Mouse (Mus musculus) neural tube, postnatal 0 days (tissue): ENCODE results near the gene Lpcat3. TPM values are rescaled to one million over a fixed set of nuclear protein-coding genes. Genes with fewer than 3 reads are reported as not detected.

Experiments used
- microRNA counts: library from miRNA; unstranded; fragments of <30 nt; microRNA quantifications from one replicate; lab custom pipeline; 2015
- microRNA-seq: library from miRNA; unstranded; fragments of <30 nt; microRNA quantifications from one replicate; pipeline ENCODE4, GENCODE M21; 2016
- polyA plus RNA-seq: library from polyadenylated mRNA; unstranded; fragments of >200 nt; fragmentation: Nextera tagmentation; extraction: Ambion mirVana; gene quantifications from 2 replicates; pipeline ENCODE4 v1.2.1, GENCODE M21; 2015

The Lpcat3 gene
- polyA plus RNA-seq, result 45.6 and 52.8 TPM in 2 replicates

DNA sequence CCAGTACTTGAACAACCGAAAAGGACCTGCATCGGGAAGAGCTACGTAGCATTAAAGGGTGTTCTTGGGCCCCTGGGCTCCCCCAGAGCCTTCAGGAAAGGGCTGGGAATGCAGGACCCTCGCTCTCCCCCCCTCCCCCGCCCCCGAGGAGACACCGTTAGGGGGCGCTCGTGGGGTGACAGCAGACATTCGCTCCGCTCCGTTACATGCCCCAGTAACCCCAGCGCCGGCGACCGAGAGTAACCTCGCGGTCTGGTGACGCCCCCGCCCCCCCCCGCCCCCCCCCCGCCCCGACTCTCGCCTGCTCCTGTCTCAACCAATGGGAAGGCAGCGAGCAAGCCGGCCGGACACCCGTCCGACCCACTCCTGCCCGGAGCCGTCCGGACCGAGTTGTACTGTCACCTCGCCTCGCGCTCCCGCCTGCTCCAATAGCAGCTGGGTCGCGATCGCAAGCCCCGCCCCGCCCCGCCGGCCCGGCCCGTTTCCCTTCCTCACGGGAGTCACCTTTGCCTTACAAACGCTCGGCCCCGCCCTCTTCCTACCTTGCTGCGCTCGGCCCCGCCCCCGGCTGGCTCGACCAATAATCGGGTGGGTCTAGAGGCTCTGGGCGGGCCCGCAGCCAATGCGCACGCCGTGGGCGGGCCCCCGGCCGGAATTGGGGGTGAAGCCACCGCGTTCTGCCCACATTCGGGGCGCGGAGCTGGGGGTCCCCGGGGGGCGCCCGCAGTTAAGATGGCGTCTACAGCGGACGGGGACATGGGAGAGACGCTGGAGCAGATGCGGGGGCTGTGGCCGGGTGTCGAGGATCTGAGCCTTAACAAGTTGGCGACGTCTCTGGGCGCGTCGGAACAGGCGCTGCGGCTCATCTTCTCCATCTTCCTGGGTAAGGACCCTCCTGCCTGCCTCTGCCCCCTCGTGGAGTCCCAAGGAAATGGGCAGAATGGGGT lies at the start of gene Lpcat3:
Lpcat3 (plus strand) TSS at position 551 of the 947 bp plus-strand sequence.

DNA sequence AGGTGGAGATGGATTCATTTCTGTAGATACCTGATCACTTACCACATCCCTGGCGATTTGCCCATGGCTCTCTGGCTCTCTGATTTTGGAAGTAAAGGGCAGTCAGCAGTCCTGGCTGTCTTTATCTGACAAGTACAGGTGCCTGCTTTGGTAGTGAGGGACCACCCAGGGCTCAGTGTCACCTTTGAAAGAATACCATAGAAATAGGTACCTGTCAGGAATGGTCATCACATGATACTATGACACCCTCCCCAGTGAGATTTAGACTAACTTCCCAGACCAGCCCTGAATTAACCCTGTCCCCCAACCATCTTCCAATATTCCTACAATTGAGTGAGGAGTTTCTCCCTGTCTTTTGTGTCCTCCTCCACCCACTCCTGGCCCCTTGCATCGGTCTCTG lies 26.8 kb upstream of the Lpcat3 start, which contains the start of gene C1s2:
C1s2 (minus strand) TSS at position 101 of the 400 bp plus-strand sequence.

DNA sequence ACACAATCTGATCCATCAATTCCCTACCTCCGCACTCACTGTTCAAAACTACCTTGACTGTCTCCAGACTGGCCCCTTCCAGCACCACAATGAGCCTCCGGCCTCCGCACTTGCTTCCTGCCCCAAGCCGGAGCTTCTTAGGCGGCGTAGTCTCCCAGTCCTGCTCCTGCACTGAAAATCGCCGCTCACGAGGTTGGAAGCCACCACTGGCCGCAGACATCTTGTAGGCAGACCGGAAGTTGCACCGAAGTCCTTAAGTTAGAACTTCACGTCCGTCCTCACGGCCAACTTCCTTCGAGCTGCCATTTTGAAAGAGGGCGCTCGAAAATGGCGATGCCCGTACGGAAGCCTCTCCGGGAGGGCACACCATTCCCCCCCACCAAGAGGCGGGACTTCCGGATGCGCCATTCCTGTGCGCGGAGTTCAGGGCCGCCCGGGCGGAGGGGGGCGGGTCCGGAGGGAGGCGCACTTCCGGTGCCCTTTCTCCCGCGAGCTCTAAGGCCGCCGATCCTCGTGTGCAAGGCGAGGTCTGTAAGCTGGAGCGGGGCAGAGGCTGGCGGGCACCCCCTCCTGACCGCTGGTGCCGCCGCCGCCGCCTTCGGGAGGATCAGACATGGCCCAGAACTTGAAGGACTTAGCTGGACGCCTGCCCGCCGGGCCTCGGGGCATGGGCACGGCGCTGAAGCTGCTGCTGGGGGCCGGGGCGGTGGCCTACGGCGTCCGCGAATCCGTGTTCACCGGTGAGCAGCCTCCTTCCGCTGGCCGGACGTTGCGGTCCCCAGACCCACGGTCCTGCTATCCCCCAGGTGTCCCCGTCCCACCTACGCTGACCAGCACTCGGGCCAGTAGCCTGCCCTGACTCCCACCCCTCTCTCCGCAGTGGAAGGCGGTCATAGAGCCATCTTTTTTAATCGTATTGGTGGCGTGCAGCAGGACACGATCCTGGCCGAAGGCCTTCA lies 49.3 kb downstream of the Lpcat3 start, which contains the start of the genes Emg1 and Phb2:
Emg1 (minus strand) TSS at position 355 of the 959 bp plus-strand sequence.
Phb2 (plus strand) TSS at position 513 of the 959 bp plus-strand sequence.

DNA sequence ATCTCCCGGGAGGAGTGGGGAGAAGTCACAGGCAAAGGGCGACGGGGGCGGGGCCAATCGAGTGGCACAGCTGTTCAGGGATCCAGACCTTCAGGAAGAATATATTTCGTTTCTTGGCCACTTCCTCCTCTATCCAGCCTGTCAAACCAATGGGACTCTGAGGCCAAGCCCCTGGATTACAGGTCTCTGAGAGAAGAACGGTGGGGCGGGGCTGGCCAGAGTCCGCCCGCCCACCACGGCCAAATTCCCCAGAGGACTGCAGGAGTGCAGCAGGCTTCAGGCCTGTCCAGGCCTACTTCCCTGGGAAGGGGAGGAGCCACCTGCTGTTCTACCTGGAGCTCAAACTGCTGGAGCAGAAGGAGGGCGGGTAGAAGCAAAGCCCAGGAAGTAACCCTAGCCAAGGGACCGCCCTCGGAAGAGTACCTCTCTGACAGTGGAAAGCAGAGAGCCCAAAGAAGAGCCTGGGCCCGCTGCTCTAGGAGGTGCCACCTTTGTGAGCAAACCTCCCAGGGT lies 75.7 kb downstream of the Lpcat3 start, which contains the start of gene Ptpn6:
Ptpn6 (minus strand) TSS at position 204 of the 513 bp plus-strand sequence.

DNA sequence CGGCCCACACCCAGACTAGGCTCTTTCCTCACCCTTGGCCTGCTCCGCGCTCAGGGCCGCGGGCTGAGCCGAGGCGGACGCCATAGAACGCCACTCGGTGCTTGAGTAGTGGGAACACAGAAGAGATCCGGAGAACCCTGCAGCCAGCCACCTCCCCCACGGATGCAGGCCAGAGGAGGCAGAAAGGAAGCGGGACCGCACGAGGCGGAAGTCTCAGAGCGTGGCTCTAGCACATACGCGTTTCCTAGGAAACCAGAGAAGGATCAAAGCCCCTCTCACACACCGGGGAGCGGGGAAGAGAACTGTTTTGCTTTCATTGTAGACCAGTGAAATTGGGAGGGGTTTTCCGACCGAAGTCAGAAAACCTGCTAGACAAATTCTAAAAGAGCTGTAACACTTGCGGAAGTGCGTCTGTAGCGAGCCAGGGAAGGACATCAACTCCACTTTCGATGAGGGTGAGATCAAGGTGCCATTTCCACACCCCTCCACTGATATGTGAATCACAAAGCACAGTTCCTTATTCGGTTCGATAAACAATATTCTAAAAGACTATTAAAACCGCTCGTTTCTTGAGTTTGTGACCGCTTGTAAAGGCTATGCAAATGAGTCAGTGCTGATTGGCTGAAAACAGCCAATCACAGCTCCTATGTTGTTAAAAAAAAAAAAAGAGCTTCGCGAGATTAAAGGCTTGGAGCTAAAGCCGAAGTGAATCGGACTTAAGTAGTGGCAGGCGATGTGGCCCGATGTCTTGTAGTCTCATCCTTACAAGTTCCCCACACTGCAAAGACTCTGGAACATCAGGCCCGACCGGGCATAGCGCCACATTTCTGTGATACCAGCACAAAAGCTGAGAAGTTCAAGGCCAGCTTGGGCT lies 78.3 kb downstream of the Lpcat3 start, which contains the start of gene Grcc10:
Grcc10 (minus strand) TSS at position 487 of the 874 bp plus-strand sequence.

MicroRNA genes within 50 kb of the gene (microRNA counts, 519-probe panel; counts per million panel counts)
- 40.5 counts per million for microRNA mmu-miR-141 (lab: Ali Mortazavi, UCI)
- 40.5 counts per million for microRNA mmu-miR-200c (lab: Ali Mortazavi, UCI)

Small RNAs within 50 kb of the gene (microRNA-seq; reads per million reads assigned to microRNA genes)
- gene Mir141 (1.2 reads per million), gene Mir200c (10.7 reads per million, percentile 22 among the genes with 10 or more reads in this experiment)

Other genes starting within 250 kb of the Lpcat3 start
- 44.6 and 50.0 TPM in 2 replicates for gene Pex5, start 248.0 kb upstream of the Lpcat3 start, polyA plus RNA-seq
- 160 and 185 TPM in 2 replicates for gene Clstn3, start 198.2 kb upstream of the Lpcat3 start, polyA plus RNA-seq
- gene C1rl, start 169.9 kb upstream of the Lpcat3 start, polyA plus RNA-seq, result 0.32 and 0.73 TPM in 2 replicates
- 0.75 and 1.2 TPM in 2 replicates for gene C1ra, start 150.6 kb upstream of the Lpcat3 start, polyA plus RNA-seq
- 0.99 and 1.5 TPM in 2 replicates for gene C1s1, start 120.7 kb upstream of the Lpcat3 start, polyA plus RNA-seq
- not detected in 2 replicates for gene C1rb, start 92.7 kb upstream of the Lpcat3 start, polyA plus RNA-seq
- 0.12 and 0.20 TPM in 2 replicates for gene C1s2, start 26.9 kb upstream of the Lpcat3 start, polyA plus RNA-seq
- 88.4 and 88.9 TPM in 2 replicates for gene Emg1, start 49.2 kb downstream of the Lpcat3 start, polyA plus RNA-seq
- gene Phb2, start 49.3 kb downstream of the Lpcat3 start, polyA plus RNA-seq, result 264 and 265 TPM in 2 replicates
- 5.6 and 6.0 TPM in 2 replicates for gene Ptpn6, start 75.7 kb downstream of the Lpcat3 start, polyA plus RNA-seq
- 676 and 680 TPM in 2 replicates for gene Grcc10, start 78.3 kb downstream of the Lpcat3 start, polyA plus RNA-seq
- not detected in 2 replicates for gene Gm45234, start 93.0 kb downstream of the Lpcat3 start, polyA plus RNA-seq
- gene Atn1, start 93.5 kb downstream of the Lpcat3 start, polyA plus RNA-seq, result 26.7 and 29.5 TPM in 2 replicates
- gene Eno2, start 106.6 kb downstream of the Lpcat3 start, polyA plus RNA-seq, result 305 and 307 TPM in 2 replicates
- gene Lrrc23, start 116.7 kb downstream of the Lpcat3 start, polyA plus RNA-seq, result 2.4 and 3.0 TPM in 2 replicates
- 10.3 and 10.9 TPM in 2 replicates for gene Spsb2, start 145.6 kb downstream of the Lpcat3 start, polyA plus RNA-seq
- 467 and 484 TPM in 2 replicates for gene Tpi1, start 151.3 kb downstream of the Lpcat3 start, polyA plus RNA-seq
- 154 and 171 TPM in 2 replicates for gene Usp5, start 166.5 kb downstream of the Lpcat3 start, polyA plus RNA-seq
- gene Cdca3, start 166.5 kb downstream of the Lpcat3 start, polyA plus RNA-seq, result 18.2 and 21.2 TPM in 2 replicates
- 0.22 and 0.38 TPM in 2 replicates for gene Gnb3, start 177.2 kb downstream of the Lpcat3 start, polyA plus RNA-seq
- gene P3h3, start 194.7 kb downstream of the Lpcat3 start, polyA plus RNA-seq, result 16.8 and 19.6 TPM in 2 replicates
- 35.3 and 42.6 TPM in 2 replicates for gene Gpr162, start 201.0 kb downstream of the Lpcat3 start, polyA plus RNA-seq
- gene Cd4, start 225.2 kb downstream of the Lpcat3 start, polyA plus RNA-seq, result 0.15 TPM in 1 of 2 replicates, not detected in the other
- 3.1 and 5.2 TPM in 2 replicates for gene Lag3, start 248.7 kb downstream of the Lpcat3 start, polyA plus RNA-seq